Mouse (Mus musculus) heart, embryonic 16.5 days (tissue): ENCODE data around the gene Cwh43. TPM values are rescaled to one million over a fixed set of nuclear protein-coding genes. Genes with fewer than 3 reads are reported as not detected.

Experiments
- ATAC-seq: fragments of 200-750 bp; cut with Nextera tagmentation; replicated peaks from 2 replicates; pipeline ENCODE4 v1.8.0; 2017; ENCODE audit warnings: moderate number of reproducible peaks; ENCODE audit not compliant: insufficient read depth, low FRiP score; ENCODE audit errors: extremely low read depth
- H3K27ac ChIP-seq: fragments of 300-500 bp; sonication (generic); 2 replicates; pipeline ENCODE4 v1.5.1; 2014; ENCODE audit warnings: mild to moderate bottlenecking, low read length, control low read depth, moderate library complexity
- H3K27me3 ChIP-seq: fragments of 300-500 bp; sonication (generic); 2 replicates; pipeline ENCODE4 v1.6.1; 2014; ENCODE audit warnings: low read length, mixed read lengths; ENCODE audit not compliant: control insufficient read depth, insufficient read depth
- H3K36me3 ChIP-seq: fragments of 300-500 bp; sonication (generic); 2 replicates; pipeline ENCODE4 v1.6.1; 2014; ENCODE audit not compliant: control insufficient read depth, insufficient read depth
- H3K4me1 ChIP-seq: fragments of 300-500 bp; sonication (generic); 2 replicates; pipeline ENCODE4 v1.6.1; 2014; ENCODE audit warnings: low read length, mixed read lengths; ENCODE audit not compliant: control insufficient read depth, insufficient read depth
- H3K4me2 ChIP-seq: fragments of 300-500 bp; sonication (generic); 2 replicates; pipeline ENCODE4 v1.6.1; 2014; ENCODE audit warnings: low read depth, mild to moderate bottlenecking, control low read depth, low read length
- H3K4me3 ChIP-seq: fragments of 300-500 bp; sonication (generic); 2 replicates; pipeline ENCODE4 v1.5.1; 2014; ENCODE audit warnings: mild to moderate bottlenecking, control low read depth, low read length
- H3K9ac ChIP-seq: fragments of 300-500 bp; sonication (generic); 2 replicates; pipeline ENCODE4 v1.6.1; 2014; ENCODE audit warnings: low read length, control low read depth
- H3K9me3 ChIP-seq: fragments of 300-500 bp; sonication (generic); replicated peaks from 2 replicates; pipeline ENCODE4 v1.6.1; 2016; ENCODE audit warnings: low read length; ENCODE audit not compliant: control insufficient read depth
- WGBS: fragments of 180-500 bp; shearing (Covaris S2); extraction: QIAGEN DNeasy Blood & Tissue Kit; methylation state at CpG from one replicate; pipeline ENCODE4 v1.1.7; 2014; 5-methylcytosine and 5-hydroxymethylcytosine counted together
- polyA plus RNA-seq: library from polyadenylated mRNA; unstranded; fragments of >200 nt; fragmentation: Nextera tagmentation; extraction: Ambion mirVana; gene quantifications from 2 replicates; pipeline ENCODE4 v1.2.1, GENCODE M21; 2015

The Cwh43 gene
- polyA plus RNA-seq, result not detected in 2 replicates

DNA sequence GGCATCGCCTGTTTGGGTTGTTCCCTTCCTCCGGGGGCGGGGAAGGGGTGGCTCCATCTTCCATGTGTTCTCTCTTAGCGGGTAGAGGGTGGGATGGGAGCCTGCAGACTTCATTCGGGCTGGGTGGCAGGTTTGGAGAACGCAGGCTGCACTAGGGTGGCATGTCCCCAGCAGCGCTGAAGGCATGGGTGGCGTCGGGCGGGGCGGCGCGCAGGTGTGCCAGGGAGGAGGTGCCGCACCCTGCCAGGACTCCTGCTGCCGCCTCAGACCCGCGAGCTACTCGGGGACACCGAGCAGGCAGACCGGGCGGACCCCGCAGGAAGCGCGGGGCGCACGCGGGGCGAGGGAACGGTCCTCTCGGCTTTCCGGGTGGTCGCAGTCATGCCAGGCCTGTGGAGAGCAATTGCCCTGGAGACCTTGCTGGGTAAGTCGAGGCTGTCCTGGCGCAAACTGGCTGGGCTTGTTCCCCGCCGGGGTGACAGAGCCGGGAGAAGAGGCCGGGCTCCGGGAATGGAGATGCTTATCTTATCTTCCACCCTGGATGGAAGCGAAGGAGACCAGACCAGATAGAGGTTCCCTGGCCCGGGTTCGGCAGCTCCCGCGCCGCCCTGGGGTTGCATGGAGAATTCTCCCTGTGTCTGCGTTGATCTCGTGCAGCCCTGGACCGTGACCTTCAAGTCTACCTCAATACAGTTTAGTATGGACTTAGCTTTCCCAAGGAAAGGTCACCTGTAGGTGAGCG, at the start of gene Cwh43:
TSS of gene Cwh43 (plus strand) at position 95 of the 742 bp plus-strand sequence.
- peaks cover 6% of the 10 kb centered on the region; the same call in 1 of the 2 replicates for H3K4me1 ChIP-seq
- H3K4me3 ChIP-seq, result peak within 1 kb of the TSS; percentile 44
- ATAC-seq, result no peak
- peaks cover 25% of the 10 kb centered on the region for H3K27me3 ChIP-seq
- no peak within 1 kb of the TSS for H3K27ac ChIP-seq
- H3K4me2 ChIP-seq, result peak within 1 kb of the TSS; percentile 68
- H3K9me3 ChIP-seq, result no peaks in the 10 kb centered on the region
- 3% methylated on average over 49 of the region's 49 CpGs for WGBS
- H3K36me3 ChIP-seq, result no peaks in the 10 kb centered on the region
- peak within 1 kb of the TSS; percentile 7; the same call in 1 of the 2 replicates for H3K9ac ChIP-seq

DNA sequence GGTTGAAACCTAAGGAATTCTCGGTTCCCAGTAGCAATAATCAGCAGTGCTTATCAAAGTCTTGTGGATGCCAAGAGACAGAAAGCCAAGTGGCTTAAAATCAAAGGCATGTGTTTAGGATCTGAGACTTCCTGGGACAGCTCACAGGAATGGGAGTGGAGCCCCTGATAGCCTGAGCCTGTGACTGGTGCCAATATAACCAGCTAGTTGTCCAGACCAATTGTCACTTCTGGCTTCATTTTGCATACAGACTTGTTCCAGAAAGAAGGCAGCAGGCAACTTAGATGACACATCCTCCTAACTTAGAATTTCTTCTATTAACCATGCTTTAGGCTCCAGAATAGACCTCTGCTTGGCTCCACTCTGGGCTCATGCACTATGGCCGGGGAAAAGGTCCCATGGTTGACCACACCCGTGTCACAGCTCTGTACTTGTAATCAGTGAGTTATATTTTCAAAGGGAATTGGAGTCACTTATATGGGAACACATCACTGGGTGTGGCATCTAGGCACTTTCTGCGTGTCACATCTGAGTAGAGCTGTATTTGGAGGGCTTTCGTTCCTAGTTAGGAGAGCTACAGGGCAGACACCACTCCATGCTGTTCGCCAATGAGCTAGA, 46.6 kb upstream of the Cwh43 start:
- Histone ChIP-seq H3K4me1 (peaks cover 15% of the 10 kb centered on the region), H3K9ac (peak overlapping the region; percentile 21; the same call in 1 of the 2 replicates), H3K27me3 (no peaks in the 10 kb centered on the region; the same call in 1 of the 2 replicates), H3K27ac (no peak overlapping the region), H3K4me2 (peak overlapping the region; percentile 63), H3K9me3 (no peaks in the 10 kb centered on the region), H3K4me3 (peak overlapping the region; percentile 39), H3K36me3 (no peaks in the 10 kb centered on the region)
- ATAC-seq, result no peak; the same call in 1 of the 2 replicates
- WGBS, result 47% methylated on average over 6 of the region's 6 CpGs

DNA sequence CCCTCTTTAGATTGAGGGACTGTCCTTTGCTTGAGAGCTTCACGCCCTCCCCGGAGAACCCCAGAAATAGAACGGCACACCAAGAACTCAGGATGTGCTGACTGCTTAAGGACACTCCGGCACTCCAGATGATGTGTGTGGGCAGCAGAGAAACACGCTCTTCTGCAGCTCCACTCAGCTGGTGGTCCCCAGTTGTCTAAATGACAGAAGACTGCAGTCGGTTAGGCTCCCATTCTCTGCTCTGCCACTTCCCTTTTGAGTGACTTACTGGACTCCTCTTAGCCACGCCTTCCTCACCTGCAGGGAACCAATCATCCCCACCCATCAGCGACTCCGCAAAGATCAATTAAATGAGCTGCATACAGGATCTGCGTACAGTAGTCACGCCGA, 46.1 kb upstream of the Cwh43 start:
- Histone ChIP-seq H3K27ac (no peak overlapping the region), H3K4me1 (peaks cover 15% of the 10 kb centered on the region), H3K4me2 (peak overlapping the region; percentile 63), H3K4me3 (peak overlapping the region; percentile 39), H3K36me3 (no peaks in the 10 kb centered on the region), H3K27me3 (no peaks in the 10 kb centered on the region; the same call in 1 of the 2 replicates), H3K9me3 (no peaks in the 10 kb centered on the region), H3K9ac (peak overlapping the region; percentile 21; the same call in 1 of the 2 replicates)
- WGBS, result 23% methylated on average over 12 of the region's 12 CpGs
- ATAC-seq, result no peak

DNA sequence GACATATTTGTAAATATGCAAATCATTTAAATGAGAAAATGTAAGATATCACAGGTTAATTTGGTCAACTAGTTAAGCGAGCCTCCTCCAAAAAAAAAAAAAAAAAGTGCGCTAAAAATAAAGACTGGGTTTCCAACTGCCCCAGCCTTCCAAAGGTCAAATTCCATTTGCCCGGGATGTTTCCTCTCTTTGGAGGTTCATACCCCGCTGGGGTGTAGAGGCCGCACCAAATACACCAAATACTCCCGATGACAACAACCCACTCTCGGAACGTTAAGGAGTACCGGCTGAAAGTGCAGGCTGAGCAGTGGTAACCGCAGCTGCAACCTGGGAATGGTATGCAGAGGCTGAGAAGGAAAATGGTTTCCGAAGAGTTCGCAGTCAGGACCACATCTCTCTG, 45.6 kb upstream of the Cwh43 start:
- ATAC-seq, result no peak
- Histone ChIP-seq H3K27me3 (no peaks in the 10 kb centered on the region; the same call in 1 of the 2 replicates), H3K9me3 (no peaks in the 10 kb centered on the region), H3K36me3 (no peaks in the 10 kb centered on the region), H3K9ac (peak overlapping the region; percentile 46; the same call in 1 of the 2 replicates), H3K4me2 (peak overlapping the region; percentile 63), H3K4me3 (peak overlapping the region; percentile 39), H3K4me1 (peaks cover 15% of the 10 kb centered on the region), H3K27ac (no peak overlapping the region)
- 16% methylated on average over 12 of the region's 12 CpGs for WGBS

DNA sequence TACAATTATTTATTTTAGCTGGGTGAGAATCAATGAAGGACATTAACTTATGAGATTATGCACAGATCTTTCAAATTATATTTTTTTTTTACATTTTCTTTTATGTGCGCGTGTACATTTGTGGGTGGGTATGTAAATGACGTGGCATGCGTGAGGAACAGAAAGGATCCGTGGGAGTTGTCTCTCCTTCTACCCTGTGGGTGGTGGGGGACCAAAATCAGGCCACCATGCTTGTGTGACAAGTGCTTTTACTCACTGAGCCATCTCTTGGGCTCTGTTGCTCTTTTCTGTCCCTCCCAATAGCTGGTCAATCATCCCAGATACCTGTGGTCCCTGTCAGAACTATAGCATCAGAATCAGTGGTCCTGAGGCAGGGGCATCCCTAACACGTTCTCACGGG, 43.5 kb upstream of the Cwh43 start:
- H3K27me3 ChIP-seq, result no peaks in the 10 kb centered on the region; the same call in 1 of the 2 replicates
- ATAC-seq, result no peak
- no peak overlapping the region for H3K27ac ChIP-seq
- no peaks in the 10 kb centered on the region for H3K36me3 ChIP-seq
- no peak overlapping the region for H3K9ac ChIP-seq
- no peak overlapping the region for H3K4me2 ChIP-seq
- peaks cover 15% of the 10 kb centered on the region for H3K4me1 ChIP-seq
- WGBS, result 83% methylated on average over 7 of the region's 7 CpGs
- H3K4me3 ChIP-seq, result no peak overlapping the region
- H3K9me3 ChIP-seq, result no peaks in the 10 kb centered on the region

DNA sequence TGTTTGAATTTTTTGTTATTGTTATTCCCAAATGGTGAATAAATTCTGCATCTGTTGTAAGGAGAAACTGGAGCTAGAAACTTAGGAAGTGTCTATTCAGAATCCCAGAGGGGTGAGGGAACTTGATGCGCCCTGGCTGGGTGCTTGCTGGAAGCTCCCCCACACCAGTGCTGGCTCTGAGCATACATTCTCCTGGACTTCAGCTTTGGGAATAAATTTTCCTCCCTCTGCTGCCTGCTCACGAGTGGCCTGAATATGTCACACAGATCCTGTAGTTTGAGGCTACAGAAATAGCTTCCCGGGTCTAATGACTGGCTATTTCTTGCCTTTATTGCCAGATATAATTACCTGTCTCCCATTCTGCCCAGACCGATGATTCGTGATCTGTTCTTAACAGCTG, 43.1 kb upstream of the Cwh43 start:
- no peaks in the 10 kb centered on the region for H3K9me3 ChIP-seq
- 80% methylated on average over 5 of the region's 5 CpGs for WGBS
- no peak overlapping the region for H3K4me3 ChIP-seq
- no peak for ATAC-seq
- H3K27me3 ChIP-seq, result no peaks in the 10 kb centered on the region; the same call in 1 of the 2 replicates
- no peak overlapping the region for H3K27ac ChIP-seq
- peaks cover 15% of the 10 kb centered on the region for H3K4me1 ChIP-seq
- H3K9ac ChIP-seq, result no peak overlapping the region
- H3K36me3 ChIP-seq, result no peaks in the 10 kb centered on the region
- H3K4me2 ChIP-seq, result no peak overlapping the region

DNA sequence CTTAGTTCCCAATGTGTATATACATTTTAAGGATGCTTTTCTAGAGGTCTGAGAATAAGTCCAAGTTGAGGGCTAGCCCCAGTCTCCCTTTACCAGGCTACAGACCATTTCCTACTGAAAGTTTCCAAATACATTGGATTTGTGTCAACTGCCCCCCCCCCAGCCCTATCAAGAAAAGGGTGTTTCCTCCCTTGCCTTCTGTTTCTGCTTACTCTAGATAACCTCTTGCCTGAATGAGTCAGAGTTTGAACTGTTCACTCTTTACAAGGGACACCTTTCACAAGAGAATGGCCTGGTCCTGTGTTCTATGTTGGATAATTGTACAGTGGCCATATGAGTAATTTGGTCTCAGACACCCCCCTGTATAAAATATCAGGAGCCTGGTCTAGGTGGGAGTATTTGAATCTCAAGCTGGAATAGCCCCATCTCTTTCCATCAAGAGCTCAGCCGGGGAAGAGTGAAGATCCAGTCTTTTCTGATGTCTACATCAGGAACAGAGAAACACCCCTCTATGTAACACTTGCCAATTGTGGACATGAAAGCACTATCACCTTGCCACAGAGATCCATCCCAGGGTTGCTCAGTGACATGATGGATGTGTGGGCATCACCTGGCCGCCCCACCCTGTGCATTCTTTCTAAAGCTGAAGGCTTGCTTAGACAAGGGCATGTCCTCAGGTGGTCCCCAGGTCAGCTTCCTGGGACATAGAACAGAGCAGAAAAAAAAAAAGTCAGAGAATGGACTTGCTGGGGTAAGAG, 41.6 kb upstream of the Cwh43 start:
- 73% methylated on average over 2 of the region's 2 CpGs for WGBS
- H3K9me3 ChIP-seq, result no peaks in the 10 kb centered on the region
- H3K4me2 ChIP-seq, result no peak overlapping the region
- H3K27ac ChIP-seq, result no peak overlapping the region
- no peak overlapping the region for H3K4me3 ChIP-seq
- peaks cover 9% of the 10 kb centered on the region for H3K4me1 ChIP-seq
- H3K27me3 ChIP-seq, result no peaks in the 10 kb centered on the region; the same call in 1 of the 2 replicates
- no peak overlapping the region for H3K9ac ChIP-seq
- H3K36me3 ChIP-seq, result no peaks in the 10 kb centered on the region
- 0 out of 2 replicates have a peak, but pooled peaks have one; percentile 23 for ATAC-seq

DNA sequence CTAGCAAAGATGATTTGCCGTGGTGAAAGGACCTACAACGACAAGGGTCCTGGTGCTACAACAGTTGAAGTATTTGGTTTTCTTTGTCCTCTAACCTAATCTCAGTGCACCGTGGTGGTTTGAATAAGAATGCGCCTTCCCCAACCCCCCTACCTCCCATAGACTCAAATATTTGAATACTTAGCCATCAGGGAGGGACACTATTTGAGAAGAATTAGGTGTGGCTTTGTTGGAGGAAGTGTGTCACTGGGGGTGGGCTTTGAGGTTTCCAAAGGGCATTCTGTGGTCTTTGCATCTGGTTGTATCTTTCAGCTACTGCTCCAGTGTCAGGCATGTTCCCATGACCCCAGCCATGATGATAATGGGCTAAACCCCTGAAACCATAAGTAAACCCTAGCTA, 38.0 kb upstream of the Cwh43 start:
- Histone ChIP-seq H3K4me3 (no peak overlapping the region), H3K4me1 (no peaks in the 10 kb centered on the region), H3K4me2 (no peak overlapping the region), H3K9ac (no peak overlapping the region), H3K27me3 (no peaks in the 10 kb centered on the region), H3K9me3 (no peaks in the 10 kb centered on the region), H3K27ac (no peak overlapping the region), H3K36me3 (no peaks in the 10 kb centered on the region)
- no peak for ATAC-seq
- WGBS, result 76% methylated on average over 4 of the region's 4 CpGs
